Mouse (Mus musculus) forebrain, embryonic 15.5 days (tissue): ENCODE data around the gene Mtif3. TPM values are rescaled to one million over a fixed set of nuclear protein-coding genes. Genes with fewer than 3 reads are reported as not detected.
A peak's percentile ranks its signal among the peaks of the same experiment; 100 is the strongest.

Experiments
- ATAC-seq: fragments of 200-750 bp; cut with Nextera tagmentation; replicated peaks from 2 replicates; pipeline ENCODE4 v1.8.0; 2017; ENCODE audit warnings: mild to moderate bottlenecking, moderate TSS enrichment, moderate library complexity
- H3K27ac ChIP-seq: fragments of 300-500 bp; sonication (generic); replicated peaks from 2 replicates; pipeline ENCODE4 v1.5.1; 2015; ENCODE audit warnings: mild to moderate bottlenecking, inconsistent platforms
- H3K27me3 ChIP-seq: fragments of 300-500 bp; sonication (generic); 2 replicates; pipeline ENCODE4 v1.6.1; 2015; ENCODE audit warnings: inconsistent platforms
- H3K36me3 ChIP-seq: fragments of 300-500 bp; sonication (generic); 2 replicates; pipeline ENCODE4 v1.6.1; 2015; ENCODE audit warnings: mild to moderate bottlenecking, inconsistent platforms
- H3K4me1 ChIP-seq: fragments of 300-500 bp; sonication (generic); 2 replicates; pipeline ENCODE4 v1.6.1; 2015; ENCODE audit warnings: inconsistent platforms
- H3K4me2 ChIP-seq: fragments of 300-500 bp; sonication (generic); replicated peaks from 2 replicates; pipeline ENCODE4 v1.6.1; 2015; ENCODE audit warnings: mild to moderate bottlenecking, inconsistent platforms
- H3K4me3 ChIP-seq: fragments of 300-500 bp; sonication (generic); 2 replicates; pipeline ENCODE4 v1.5.1; 2015; ENCODE audit warnings: mild to moderate bottlenecking, inconsistent platforms
- H3K9ac ChIP-seq: fragments of 300-500 bp; sonication (generic); replicated peaks from 2 replicates; pipeline ENCODE4 v1.6.1; 2015; ENCODE audit warnings: mild to moderate bottlenecking, inconsistent platforms
- H3K9me3 ChIP-seq: fragments of 300-500 bp; sonication (generic); 2 replicates; pipeline ENCODE4 v1.6.1; 2016; ENCODE audit warnings: inconsistent platforms
- WGBS: fragments of 180-500 bp; shearing (Covaris S2); methylation state at CpG from one replicate; pipeline ENCODE4 v1.1.7; 2015; ENCODE audit warnings: mixed read lengths; 5-methylcytosine and 5-hydroxymethylcytosine counted together
- polyA plus RNA-seq: library from polyadenylated mRNA; unstranded; fragments of >200 nt; fragmentation: Nextera tagmentation; extraction: Ambion mirVana; gene quantifications from 2 replicates; pipeline ENCODE4 v1.2.1, GENCODE M21; 2015

Mtif3 gene
- 28.7 and 32.7 TPM in 2 replicates for polyA plus RNA-seq

DNA sequence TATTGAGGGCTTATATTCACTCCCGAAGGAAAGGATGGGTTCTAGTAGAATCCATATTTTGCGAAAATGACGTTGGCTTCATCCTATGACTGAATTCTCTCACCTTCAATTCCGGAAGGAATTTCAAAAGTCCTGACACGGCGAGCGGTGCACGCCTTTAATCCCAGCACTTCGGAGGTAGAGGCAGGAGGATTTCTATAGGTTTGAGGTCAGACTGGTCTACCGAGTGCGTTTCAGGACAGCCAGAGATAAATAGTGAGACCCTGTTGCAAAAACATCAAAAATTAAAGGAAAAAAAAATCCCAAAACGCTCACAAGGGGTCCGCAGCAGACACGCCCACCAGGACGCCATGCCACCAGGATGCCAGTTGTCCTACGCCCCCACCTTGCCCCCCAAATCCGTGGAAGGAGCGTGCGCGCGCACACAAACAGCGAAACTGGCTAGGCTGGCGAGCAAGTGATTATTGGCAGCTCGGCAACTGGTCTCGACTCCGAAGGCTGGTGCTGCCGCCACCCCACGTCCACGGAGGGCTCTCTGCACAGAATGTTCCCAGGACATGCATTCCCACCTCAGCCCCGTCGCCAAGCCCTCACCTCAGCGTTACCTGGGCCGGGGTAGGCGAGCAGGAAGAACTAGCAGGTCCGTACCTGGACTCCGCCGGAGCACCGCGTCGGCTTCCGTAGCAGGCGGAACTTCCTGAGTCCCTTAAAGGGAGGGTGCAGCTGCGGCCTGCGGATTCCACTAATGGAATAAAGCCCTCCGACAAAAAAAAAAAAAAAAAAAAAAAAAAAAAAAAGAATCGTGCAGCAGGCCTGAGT is at the start of gene Mtif3:
TSS of gene Mtif3 (minus strand) at position 683 of the 819 bp plus-strand sequence.
- H3K27ac ChIP-seq: peak within 1 kb of the TSS; percentile 79
- H3K4me1 ChIP-seq: peaks cover 11% of the 10 kb centered on the region
- H3K4me2 ChIP-seq: peak within 1 kb of the TSS; percentile 61
- WGBS: 2% methylated on average over 46 of the region's 46 CpGs
- peak within 1 kb of the TSS; percentile 83 for H3K9ac ChIP-seq
- peak; percentile 85 for ATAC-seq
- H3K27me3 ChIP-seq: peaks cover 4% of the 10 kb centered on the region; the same call in 1 of the 2 replicates
- H3K36me3 ChIP-seq: peaks cover 8% of the 10 kb centered on the region; the same call in 1 of the 2 replicates
- H3K9me3 ChIP-seq: no peaks in the 10 kb centered on the region
- H3K4me3 ChIP-seq: peak within 1 kb of the TSS; percentile 82

GRCm38 (mm10) chr5:147011333-147011732 is 47.7 kb upstream of the Mtif3 start:
- Histone ChIP-seq H3K9ac (no peak overlapping the region), H3K27ac (no peak overlapping the region), H3K4me2 (no peak overlapping the region), H3K36me3 (no peaks in the 10 kb centered on the region), H3K9me3 (no peaks in the 10 kb centered on the region), H3K4me3 (no peak overlapping the region), H3K27me3 (no peaks in the 10 kb centered on the region), H3K4me1 (peaks cover 4% of the 10 kb centered on the region; the same call in 1 of the 2 replicates)
- 87% methylated on average over 10 of the region's 10 CpGs for WGBS
- ATAC-seq: no peak

DNA sequence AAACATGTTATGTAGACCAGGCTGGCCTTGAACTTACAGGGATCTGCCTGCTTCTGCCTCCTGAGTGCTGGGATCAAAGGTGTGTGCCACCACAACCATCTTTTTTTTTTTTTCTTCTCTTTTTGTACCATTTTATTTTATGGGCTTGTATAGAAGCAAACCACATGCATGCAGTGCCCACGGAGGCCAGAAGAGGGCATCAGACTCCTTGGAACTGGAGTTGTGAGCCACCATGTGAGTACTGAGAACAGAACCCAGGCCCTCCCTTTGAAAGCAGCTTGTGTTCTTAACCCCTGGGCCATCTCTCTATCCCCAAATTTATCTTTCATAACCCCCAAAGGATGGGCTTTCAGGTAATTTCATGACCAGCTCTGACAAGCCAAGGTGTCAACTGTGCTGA is 39.7 kb upstream of the Mtif3 start:
- H3K27ac ChIP-seq: no peak overlapping the region
- ATAC-seq: no peak
- H3K27me3 ChIP-seq: no peaks in the 10 kb centered on the region
- H3K9me3 ChIP-seq: no peaks in the 10 kb centered on the region
- no peak overlapping the region for H3K9ac ChIP-seq
- H3K36me3 ChIP-seq: no peaks in the 10 kb centered on the region
- H3K4me2 ChIP-seq: no peak overlapping the region
- WGBS: 62% methylated on average over 1 of the region's 1 CpGs
- H3K4me1 ChIP-seq: no peaks in the 10 kb centered on the region
- H3K4me3 ChIP-seq: no peak overlapping the region

GRCm38 (mm10) chr5:147001312-147001711 is 37.7 kb upstream of the Mtif3 start:
- Histone ChIP-seq H3K27ac (no peak overlapping the region), H3K27me3 (no peaks in the 10 kb centered on the region), H3K36me3 (no peaks in the 10 kb centered on the region), H3K4me3 (no peak overlapping the region), H3K4me2 (no peak overlapping the region), H3K9ac (no peak overlapping the region), H3K4me1 (no peaks in the 10 kb centered on the region), H3K9me3 (no peaks in the 10 kb centered on the region)
- 82% methylated on average over 4 of the region's 4 CpGs for WGBS
- no peak for ATAC-seq

DNA sequence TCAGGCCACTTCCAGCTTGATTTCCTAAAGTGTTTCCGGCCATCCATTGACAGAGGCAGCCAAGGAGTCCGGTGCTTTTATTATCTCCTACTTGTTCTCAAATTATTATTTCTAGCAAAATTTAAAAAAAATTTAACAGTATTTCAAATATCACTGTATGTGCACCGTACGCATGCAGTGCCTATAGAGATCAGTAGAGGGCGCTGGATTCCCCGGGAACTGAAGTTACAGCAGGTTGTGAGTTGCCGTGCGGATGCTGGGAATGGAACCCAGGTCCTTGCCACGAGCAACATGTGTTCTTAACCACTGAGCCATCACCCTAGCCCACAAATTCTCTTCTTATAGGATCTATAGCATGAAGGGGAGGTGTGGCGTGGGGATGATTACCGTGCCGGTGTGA is 35.2 kb upstream of the Mtif3 start:
- no peaks in the 10 kb centered on the region for H3K9me3 ChIP-seq
- H3K9ac ChIP-seq: no peak overlapping the region
- ATAC-seq: no peak
- no peak overlapping the region for H3K4me2 ChIP-seq
- H3K27me3 ChIP-seq: no peaks in the 10 kb centered on the region
- WGBS: 93% methylated on average over 12 of the region's 12 CpGs
- no peaks in the 10 kb centered on the region for H3K4me1 ChIP-seq
- no peak overlapping the region for H3K4me3 ChIP-seq
- H3K36me3 ChIP-seq: no peaks in the 10 kb centered on the region
- no peak overlapping the region for H3K27ac ChIP-seq

GRCm38 (mm10) chr5:146996812-146997211 is 33.2 kb upstream of the Mtif3 start:
- WGBS: 83% methylated on average over 7 of the region's 7 CpGs
- no peak for ATAC-seq
- Histone ChIP-seq H3K4me3 (no peak overlapping the region), H3K27ac (no peak overlapping the region), H3K27me3 (no peaks in the 10 kb centered on the region), H3K4me2 (no peak overlapping the region), H3K36me3 (no peaks in the 10 kb centered on the region), H3K4me1 (0 out of 2 replicates have a peak, but pooled peaks cover 3% of the 10 kb centered on the region), H3K9me3 (no peaks in the 10 kb centered on the region), H3K9ac (no peak overlapping the region)

GRCm38 (mm10) chr5:146994973-146995372 is 31.4 kb upstream of the Mtif3 start:
- 73% methylated on average over 6 of the region's 6 CpGs for WGBS
- no peak for ATAC-seq
- Histone ChIP-seq H3K4me2 (no peak overlapping the region), H3K27ac (no peak overlapping the region), H3K9me3 (no peaks in the 10 kb centered on the region), H3K4me3 (no peak overlapping the region), H3K36me3 (no peaks in the 10 kb centered on the region), H3K27me3 (no peaks in the 10 kb centered on the region; the same call in 1 of the 2 replicates), H3K9ac (no peak overlapping the region), H3K4me1 (0 out of 2 replicates have a peak, but pooled peaks cover 3% of the 10 kb centered on the region)

GRCm38 (mm10) chr5:146993509-146993908 is 29.9 kb upstream of the Mtif3 start:
- 63% methylated on average over 8 of the region's 8 CpGs for WGBS
- Histone ChIP-seq H3K9me3 (no peaks in the 10 kb centered on the region), H3K27ac (no peak overlapping the region), H3K36me3 (no peaks in the 10 kb centered on the region), H3K4me3 (no peak overlapping the region), H3K9ac (no peak overlapping the region), H3K27me3 (no peaks in the 10 kb centered on the region; the same call in 1 of the 2 replicates), H3K4me2 (no peak overlapping the region), H3K4me1 (0 out of 2 replicates have a peak, but pooled peaks cover 3% of the 10 kb centered on the region)
- ATAC-seq: no peak

GRCm38 (mm10) chr5:146989051-146989450 is 25.5 kb upstream of the Mtif3 start:
- Histone ChIP-seq H3K36me3 (no peaks in the 10 kb centered on the region), H3K9ac (no peak overlapping the region), H3K27ac (no peak overlapping the region), H3K27me3 (peaks cover 5% of the 10 kb centered on the region; the same call in 1 of the 2 replicates), H3K9me3 (no peaks in the 10 kb centered on the region), H3K4me1 (peaks cover 20% of the 10 kb centered on the region), H3K4me3 (no peak overlapping the region), H3K4me2 (no peak overlapping the region)
- ATAC-seq: no peak
- WGBS: 76% methylated on average over 5 of the region's 5 CpGs

- ATAC-seq: no peak
- Histone ChIP-seq H3K4me3 (no peak overlapping the region), H3K4me1 (peaks cover 17% of the 10 kb centered on the region), H3K27me3 (peaks cover 18% of the 10 kb centered on the region), H3K36me3 (no peaks in the 10 kb centered on the region), H3K27ac (no peak overlapping the region), H3K4me2 (no peak overlapping the region), H3K9me3 (no peaks in the 10 kb centered on the region), H3K9ac (no peak overlapping the region)
- WGBS: 74% methylated on average over 10 of the region's 10 CpGs
These were observed 24.0 kb upstream of the Mtif3 start for GRCm38 (mm10) chr5:146987588-146987987.

GRCm38 (mm10) chr5:146985725-146986433 is 22.3 kb upstream of the Mtif3 start:
- Histone ChIP-seq H3K9me3 (no peaks in the 10 kb centered on the region), H3K36me3 (no peaks in the 10 kb centered on the region), H3K27ac (peak overlapping the region; percentile 62), H3K4me3 (peak overlapping the region; percentile 16; the same call in 1 of the 2 replicates), H3K4me2 (peak overlapping the region; percentile 26), H3K27me3 (peaks cover 23% of the 10 kb centered on the region), H3K9ac (peak overlapping the region; percentile 42; the same call in 1 of the 2 replicates), H3K4me1 (peaks cover 17% of the 10 kb centered on the region)
- WGBS: 16% methylated on average over 21 of the region's 21 CpGs
- ATAC-seq: peak; percentile 61; the same call in 1 of the 2 replicates

DNA sequence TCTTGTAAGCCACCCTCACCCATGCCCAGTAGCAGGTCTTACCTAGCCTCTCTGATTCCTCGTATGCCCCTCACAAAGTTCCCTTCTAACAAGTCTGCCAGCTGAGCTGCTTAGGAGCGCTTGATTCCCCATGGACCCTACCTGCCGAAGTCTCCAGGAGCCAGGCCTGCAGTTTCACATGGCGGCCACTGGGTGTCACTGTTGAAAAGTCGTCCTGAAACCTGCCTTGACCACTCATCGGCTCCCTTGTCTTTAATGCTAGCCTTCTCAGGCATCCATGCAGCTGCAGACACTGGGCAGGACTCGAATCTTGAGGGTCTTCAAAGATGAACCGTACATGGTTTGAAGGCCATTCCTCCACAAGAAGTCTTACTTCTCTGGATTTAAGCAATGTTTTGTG is 19.6 kb upstream of the Mtif3 start:
- Histone ChIP-seq H3K4me3 (no peak overlapping the region), H3K9ac (no peak overlapping the region), H3K9me3 (no peaks in the 10 kb centered on the region), H3K4me2 (no peak overlapping the region), H3K27me3 (peaks cover 23% of the 10 kb centered on the region), H3K27ac (no peak overlapping the region), H3K36me3 (no peaks in the 10 kb centered on the region), H3K4me1 (peaks cover 17% of the 10 kb centered on the region)
- ATAC-seq: no peak
- 8% methylated on average over 8 of the region's 8 CpGs for WGBS
